Mouse (Mus musculus): ENCODE measurements around the gene Speer4b. TPM values are rescaled to one million over a fixed set of nuclear protein-coding genes. Genes with fewer than 3 reads are reported as not detected.
"Not testable (repeated sequence)": the region's sequence is repeated elsewhere in the genome, so short reads cannot be mapped to it uniquely, and the experiment has no call there.

Speer4b gene
- not detected for total RNA-seq (2021)
- long read RNA-seq: 0 reads

DNA sequence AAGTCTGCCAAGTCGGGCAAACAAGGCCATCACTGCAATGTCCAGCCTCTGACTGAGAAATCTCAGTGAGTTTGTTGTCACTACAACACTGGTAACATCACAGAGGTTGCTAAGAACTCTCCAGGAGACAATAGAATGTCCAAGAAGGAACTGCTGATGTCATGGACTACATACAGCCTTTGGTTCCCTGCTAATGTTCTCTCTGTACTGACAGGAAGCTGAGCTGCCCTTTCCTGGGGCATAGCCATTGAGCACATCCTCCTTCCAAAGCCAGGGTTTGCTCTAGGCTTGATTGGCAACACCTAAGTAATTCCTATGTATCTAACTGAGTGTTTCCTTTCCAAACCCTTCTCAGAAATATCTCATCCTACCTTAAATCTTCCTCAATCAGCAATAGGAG is at the start of gene Speer4b:
Speer4b (minus strand) TSS at position 101 of the 400 bp plus-strand sequence.
- not testable (repeated sequence) for DNase-seq (ENCODE audit: low spot score in 2 of 2)

DNA sequence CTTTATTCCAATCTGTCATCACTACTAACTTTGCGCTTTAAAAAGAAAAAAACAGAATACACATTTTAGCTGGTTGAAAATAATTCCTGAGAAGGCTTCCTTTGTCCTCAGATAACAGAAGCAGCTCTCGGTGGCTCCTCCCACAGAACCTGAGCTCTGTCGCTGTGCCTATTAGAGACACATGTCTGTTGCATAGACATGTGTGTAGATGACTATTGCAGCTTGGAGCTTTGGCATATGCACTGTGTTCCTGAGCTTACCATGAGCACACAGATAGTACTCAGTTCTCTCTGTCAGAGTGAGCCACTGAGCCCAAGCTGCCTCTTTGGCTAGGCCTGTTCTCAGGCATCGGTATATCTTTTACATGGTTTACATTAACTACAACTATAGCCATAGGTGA is 48.1 kb upstream of the Speer4b start:
- peak in 1 of 2 experiments; percentile 64 for DNase-seq (ENCODE audit: low spot score in 2 of 2)

DNA sequence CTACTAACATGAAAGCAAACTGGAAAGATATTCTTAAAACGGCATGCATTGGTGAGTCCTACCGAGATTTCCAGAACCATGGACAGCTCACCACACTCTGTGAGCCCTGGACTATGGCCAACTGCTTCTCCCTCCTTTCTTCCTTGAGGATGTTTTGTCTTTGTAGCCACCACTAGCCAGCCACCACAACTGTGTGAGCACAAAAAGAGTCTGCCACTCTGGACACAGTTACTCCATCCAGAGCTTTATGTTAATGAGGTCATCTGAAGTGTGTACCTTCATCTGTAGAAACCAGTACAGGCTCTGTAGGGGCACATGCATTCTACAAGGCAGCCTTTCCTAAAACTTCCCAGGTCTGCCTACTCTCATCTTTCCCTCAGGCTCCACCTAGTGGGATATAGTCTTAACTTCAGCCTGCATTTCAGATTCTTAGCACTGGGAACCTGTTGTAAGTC is 43.6 kb upstream of the Speer4b start:
- DNase-seq (ENCODE audit: low spot score in 2 of 2): peak in 1 of 2 experiments; percentile 62

DNA sequence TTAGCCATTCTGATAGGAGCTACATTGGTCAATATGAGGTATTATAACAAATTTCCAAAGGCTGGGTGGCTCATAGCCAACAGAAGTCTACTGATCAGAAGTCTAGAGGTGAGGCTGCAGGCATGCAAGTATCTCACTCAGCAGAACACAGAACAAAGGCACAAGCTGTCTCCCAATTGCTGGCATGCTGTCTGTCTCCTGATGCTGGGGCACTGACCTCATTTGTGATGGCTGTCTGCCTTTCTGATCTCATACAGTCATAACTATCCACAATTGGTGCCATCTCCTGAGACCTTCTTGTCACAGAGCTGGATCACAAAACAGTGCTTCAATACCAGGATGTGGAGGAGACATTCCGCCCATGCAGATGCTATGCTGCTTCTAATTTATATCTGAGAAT is 25.7 kb upstream of the Speer4b start:
- DNase-seq (ENCODE audit: low spot score in 2 of 2): no peak

DNA sequence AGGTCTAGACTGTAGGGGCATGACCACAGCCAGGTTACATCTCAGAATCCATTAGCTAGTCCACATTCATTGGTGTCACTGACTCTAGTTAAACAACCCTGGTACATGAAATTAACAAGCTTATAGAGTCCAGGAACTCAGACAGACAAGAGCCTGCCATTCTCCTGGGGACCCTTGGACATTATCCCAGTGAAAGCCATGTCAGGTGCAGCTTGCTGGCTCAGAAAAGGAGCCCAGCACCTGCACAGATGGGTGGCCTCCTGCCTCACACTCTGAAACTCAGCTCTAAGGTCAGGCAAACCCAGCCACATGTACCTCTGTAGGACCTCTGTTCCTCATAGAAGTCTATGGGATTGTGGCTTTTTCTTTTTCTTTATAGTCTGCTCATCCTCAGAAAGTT is 17.5 kb upstream of the Speer4b start:
- DNase-seq (ENCODE audit: low spot score in 2 of 2): no peak

DNA sequence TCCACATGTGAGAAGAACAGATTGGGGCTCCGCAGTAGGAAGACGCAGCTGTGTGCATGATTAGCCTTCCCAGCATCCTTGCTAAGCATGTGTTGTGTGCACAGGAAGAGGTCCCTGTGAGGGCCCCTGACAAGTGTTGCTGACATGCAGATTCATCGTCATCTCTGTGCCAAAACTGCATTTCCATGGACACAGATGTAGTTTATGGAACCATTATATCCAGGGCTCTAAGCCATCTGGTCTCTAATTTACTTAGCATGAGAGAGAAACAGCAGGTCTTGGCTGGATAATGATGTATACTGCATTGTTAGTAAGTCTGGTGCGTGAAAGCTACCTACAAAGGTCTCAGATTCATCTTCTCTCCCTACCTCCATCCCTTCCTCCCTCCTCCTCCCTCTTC is 10.3 kb downstream of the Speer4b start:
- DNase-seq (ENCODE audit: low spot score in 2 of 2): no peak

DNA sequence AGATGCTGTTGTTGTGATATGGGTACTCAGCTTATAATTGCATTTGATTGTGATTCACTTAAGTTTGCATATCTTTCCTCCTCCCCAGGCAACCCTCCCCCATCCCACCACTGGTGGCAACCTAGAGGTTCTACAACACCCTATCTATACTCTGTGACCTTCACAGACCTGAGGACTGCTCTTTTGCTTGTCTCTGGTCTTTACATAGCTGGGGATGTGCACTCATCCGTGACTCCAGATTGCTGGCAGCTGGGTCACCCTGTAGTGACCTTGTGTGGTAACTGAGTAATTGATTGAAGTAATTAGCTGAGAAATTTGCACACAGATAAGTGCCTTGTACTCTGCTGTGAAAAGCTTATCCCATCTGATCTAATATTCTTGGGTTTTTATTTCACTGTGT is 15.1 kb downstream of the Speer4b start:
- DNase-seq (ENCODE audit: low spot score in 2 of 2): no peak

DNA sequence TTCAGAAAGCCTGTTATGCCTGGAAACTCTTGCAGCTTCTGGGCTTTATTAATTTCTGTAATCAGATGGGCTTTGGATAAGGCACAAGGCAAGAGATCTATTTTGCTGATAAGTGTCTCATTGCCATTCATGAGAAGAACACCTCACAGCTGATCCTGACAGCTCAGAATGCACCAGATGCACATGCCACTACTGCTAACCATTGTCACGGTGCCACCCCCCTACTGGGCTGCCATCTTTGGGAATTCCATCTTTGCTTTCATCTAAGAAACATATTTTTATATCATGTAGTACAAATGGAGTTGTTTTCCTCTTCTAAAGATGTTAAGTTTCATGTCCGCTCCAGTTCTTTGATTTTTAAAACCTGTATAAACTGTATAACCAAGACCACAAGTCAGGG is 19.5 kb downstream of the Speer4b start:
- DNase-seq (ENCODE audit: low spot score in 2 of 2): peak in 1 of 2 experiments; percentile 49

DNA sequence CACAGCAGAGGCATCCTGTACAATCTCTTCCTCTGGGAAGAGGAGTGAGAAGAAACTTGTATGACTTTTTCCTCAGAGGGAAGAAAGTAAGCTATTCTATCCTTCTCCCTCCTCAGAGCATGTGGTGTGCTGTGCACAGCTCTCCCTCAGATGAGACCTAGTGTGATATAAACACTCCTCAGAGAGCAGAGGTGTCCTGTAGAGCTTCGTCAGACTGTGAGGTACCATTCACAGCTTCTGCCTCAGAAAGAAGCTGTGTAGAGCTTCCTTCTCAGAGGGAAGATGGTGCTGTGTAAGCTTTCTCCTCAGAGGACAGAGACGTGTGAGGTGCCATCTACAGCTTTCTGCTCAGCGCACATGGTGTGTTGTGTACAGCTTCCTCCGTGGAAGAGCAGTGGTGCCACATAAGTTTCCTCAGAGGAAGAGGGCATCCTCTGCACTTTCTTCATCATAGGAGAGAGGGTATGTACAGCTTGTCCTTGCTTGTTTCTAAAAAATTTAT is 26.2 kb downstream of the Speer4b start:
- no peak for DNase-seq (ENCODE audit: low spot score in 2 of 2)

DNA sequence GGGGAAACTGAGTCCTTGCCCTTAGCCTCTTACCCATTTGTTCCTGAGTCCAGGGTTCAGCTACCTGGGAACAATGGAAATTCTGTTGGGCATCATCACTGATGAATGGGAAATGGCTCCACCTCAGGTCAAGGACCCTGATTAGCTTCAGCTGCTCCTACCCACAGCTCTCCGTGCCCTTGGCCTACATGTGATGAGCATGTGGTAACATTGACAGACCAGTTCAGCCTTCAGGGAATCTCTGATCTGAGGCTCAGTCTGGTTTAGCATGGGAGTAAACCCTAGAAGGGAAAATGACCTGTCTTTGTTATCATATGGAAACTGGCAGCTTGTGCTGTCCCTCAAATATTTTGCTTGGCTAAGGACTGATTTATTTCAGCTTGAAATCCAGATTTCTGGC is 43.6 kb downstream of the Speer4b start:
- DNase-seq (ENCODE audit: low spot score in 2 of 2): no peak

DNA sequence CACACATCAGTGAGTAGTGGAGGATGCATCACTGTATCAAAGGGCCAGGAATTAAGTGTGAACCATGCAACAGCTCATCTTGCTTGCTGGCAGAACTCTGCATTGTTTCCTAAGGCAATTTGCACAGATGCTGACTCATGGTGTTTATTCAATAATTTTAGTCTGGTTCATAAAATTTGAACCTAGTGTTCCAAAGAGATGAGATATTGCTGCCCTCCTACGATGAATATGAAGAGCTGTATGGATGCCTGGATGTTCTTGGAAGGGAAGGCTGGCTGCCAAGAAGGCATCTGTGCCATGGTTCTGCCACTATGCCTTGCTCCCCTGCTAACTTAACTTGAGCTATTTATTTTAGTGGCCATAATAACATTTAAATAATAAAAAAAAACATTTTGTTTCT is 44.3 kb downstream of the Speer4b start:
- peak; percentile 39 to 84 for DNase-seq (ENCODE audit: low spot score in 2 of 2)

DNA sequence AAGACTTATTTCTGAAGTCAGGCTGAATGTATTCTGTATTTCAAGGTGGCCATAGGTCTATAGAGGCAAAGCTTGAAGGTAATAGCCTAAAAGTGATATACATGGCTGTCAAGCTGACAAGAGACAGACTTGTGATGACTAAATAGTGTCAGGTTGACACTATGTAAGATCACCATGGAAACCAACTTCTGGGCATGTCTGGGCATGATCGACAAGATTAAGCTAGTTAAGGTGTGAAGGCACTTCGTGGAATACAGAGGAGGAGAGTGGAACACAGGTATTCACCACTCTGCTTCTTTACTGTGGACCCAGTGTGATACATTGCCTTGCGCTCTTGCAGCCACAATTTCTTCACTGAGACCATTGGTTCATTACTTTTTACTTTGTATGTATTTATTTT is 46.9 kb downstream of the Speer4b start:
- DNase-seq (ENCODE audit: low spot score in 2 of 2): no peak

DNA sequence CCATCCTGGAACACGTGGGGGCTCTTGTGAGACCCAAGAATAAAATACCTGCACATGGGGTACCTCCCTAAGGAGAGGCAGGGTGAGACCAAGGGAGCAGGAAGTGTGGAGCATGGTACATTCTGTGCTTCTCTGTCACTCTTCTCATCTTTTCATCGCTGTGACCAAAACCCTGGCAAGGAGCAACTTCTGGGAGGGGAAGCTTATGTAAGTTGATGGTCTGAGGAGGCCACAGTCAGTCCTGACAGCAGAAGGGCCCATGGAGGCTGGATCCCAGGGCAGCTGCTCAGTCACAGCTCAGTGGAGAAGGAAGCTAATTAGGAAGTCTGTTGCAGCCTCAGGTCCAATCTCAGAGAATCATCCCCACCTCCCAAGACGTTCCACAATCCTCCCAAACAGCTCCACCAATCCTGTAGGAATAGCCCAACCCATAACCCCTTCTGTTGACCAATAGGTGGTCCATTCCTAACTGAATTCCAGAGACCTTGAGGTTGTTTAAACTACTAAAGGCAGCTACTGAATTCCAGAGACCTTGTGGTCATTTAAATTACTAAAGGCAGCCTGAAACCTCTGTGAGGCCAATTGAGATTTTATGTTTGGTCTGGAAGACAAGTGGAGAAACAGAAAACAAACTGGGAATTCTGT is 47.9 kb downstream of the Speer4b start:
- no peak for DNase-seq (ENCODE audit: low spot score in 2 of 2)
